Mouse (Mus musculus) forebrain, embryonic 14.5 days (tissue): ENCODE measurements around the gene Dusp2. TPM values are rescaled to one million over a fixed set of nuclear protein-coding genes. Genes with fewer than 3 reads are reported as not detected.

Experiments used
- ATAC-seq: fragments of 200-750 bp; cut with Nextera tagmentation; 2 replicates; pipeline ENCODE4 v1.8.0; 2017; ENCODE audit warnings: mild to moderate bottlenecking, moderate library complexity
- DNase-seq: peaks from one replicate; pipeline ENCODE4 v3.0.0-alpha.2; 2015; ENCODE audit warnings: low spot score
- H3K27ac ChIP-seq: fragments of 300-500 bp; sonication (generic); 2 replicates; pipeline ENCODE4 v1.5.1; 2014; ENCODE audit warnings: low read depth, mild to moderate bottlenecking, control low read depth, low read length, moderate library complexity
- H3K27me3 ChIP-seq: fragments of 300-500 bp; sonication (generic); replicated peaks from 2 replicates; pipeline ENCODE4 v1.6.1; 2014; ENCODE audit warnings: low read length, control low read depth, mixed read lengths; ENCODE audit not compliant: control insufficient read depth, insufficient read depth
- H3K36me3 ChIP-seq: fragments of 300-500 bp; sonication (generic); 2 replicates; pipeline ENCODE4 v1.6.1; 2014; ENCODE audit warnings: low read length, control low read depth; ENCODE audit not compliant: control insufficient read depth, insufficient read depth
- H3K4me1 ChIP-seq: fragments of 300-500 bp; sonication (generic); 2 replicates; pipeline ENCODE4 v1.6.1; 2014; ENCODE audit warnings: antibody characterized with exemption, low read length, control low read depth; ENCODE audit not compliant: control insufficient read depth, insufficient read depth
- H3K4me2 ChIP-seq: fragments of 300-500 bp; sonication (generic); 2 replicates; pipeline ENCODE4 v1.6.1; 2014; ENCODE audit warnings: mild to moderate bottlenecking, control low read depth, low read length
- H3K4me3 ChIP-seq: fragments of 300-500 bp; sonication (generic); 2 replicates; pipeline ENCODE4 v1.5.1; 2014; ENCODE audit warnings: low read depth, low read length, control low read depth
- H3K9ac ChIP-seq: fragments of 300-500 bp; sonication (generic); 2 replicates; pipeline ENCODE4 v1.6.1; 2014; ENCODE audit warnings: mild to moderate bottlenecking, low read length, control low read depth, moderate library complexity
- H3K9me3 ChIP-seq: fragments of 300-500 bp; sonication (generic); replicated peaks from 2 replicates; pipeline ENCODE4 v1.6.1; 2016; ENCODE audit warnings: low read length, control low read depth, mixed read lengths; ENCODE audit not compliant: control insufficient read depth
- WGBS: fragments of 180-500 bp; shearing (Covaris S2); extraction: QIAGEN DNeasy Blood & Tissue Kit; methylation state at CpG from one replicate; pipeline ENCODE4 v1.1.7; 2014; 5-methylcytosine and 5-hydroxymethylcytosine counted together
- polyA plus RNA-seq: library from polyadenylated mRNA; unstranded; fragments of >200 nt; fragmentation: Nextera tagmentation; extraction: Ambion mirVana; gene quantifications from 2 replicates; pipeline ENCODE4 v1.2.1, GENCODE M21; 2014

The Dusp2 gene
- polyA plus RNA-seq, 1 experiment from 2014 or later, result 5.6 TPM

DNA sequence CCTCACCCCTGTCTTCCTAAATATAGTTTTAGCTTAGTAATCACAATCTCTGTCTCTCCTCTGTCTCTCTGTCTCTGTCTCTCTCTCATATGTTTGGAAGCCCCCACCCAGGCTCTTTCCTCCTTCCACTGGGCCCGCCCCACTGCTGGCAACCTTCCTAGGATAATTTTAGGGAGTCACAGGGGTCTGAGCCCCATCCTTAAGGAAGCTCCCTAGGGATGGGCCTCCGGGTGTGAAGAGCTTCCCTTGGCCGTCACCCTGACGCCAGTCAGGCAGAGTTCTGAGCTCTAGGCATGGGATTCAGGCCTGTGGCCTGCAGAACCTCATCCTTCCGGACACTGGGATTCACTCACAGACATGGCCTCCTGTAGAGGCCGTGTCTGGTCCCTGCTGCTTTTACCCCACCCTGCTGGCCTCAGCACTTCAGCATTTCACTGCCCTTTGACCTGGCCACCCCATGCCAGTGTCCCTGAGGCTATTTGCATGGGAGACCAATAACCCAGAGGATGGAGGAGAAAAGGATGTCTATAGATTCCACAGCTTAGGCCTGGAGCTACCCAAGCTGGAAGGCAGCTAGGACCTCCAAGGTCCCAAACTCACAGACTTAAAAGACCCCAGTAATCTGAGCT is 40.6 kb downstream of the Dusp2 start:
- Histone ChIP-seq H3K27ac (no peak overlapping the region), H3K4me3 (no peak overlapping the region), H3K4me2 (no peak overlapping the region), H3K27me3 (no peaks in the 10 kb centered on the region), H3K36me3 (no peaks in the 10 kb centered on the region), H3K4me1 (no peaks in the 10 kb centered on the region), H3K9me3 (no peaks in the 10 kb centered on the region), H3K9ac (no peak overlapping the region)
- WGBS, result 79% methylated on average over 6 of the region's 6 CpGs
- ATAC-seq, result no peak
- DNase-seq, result no peak

DNA sequence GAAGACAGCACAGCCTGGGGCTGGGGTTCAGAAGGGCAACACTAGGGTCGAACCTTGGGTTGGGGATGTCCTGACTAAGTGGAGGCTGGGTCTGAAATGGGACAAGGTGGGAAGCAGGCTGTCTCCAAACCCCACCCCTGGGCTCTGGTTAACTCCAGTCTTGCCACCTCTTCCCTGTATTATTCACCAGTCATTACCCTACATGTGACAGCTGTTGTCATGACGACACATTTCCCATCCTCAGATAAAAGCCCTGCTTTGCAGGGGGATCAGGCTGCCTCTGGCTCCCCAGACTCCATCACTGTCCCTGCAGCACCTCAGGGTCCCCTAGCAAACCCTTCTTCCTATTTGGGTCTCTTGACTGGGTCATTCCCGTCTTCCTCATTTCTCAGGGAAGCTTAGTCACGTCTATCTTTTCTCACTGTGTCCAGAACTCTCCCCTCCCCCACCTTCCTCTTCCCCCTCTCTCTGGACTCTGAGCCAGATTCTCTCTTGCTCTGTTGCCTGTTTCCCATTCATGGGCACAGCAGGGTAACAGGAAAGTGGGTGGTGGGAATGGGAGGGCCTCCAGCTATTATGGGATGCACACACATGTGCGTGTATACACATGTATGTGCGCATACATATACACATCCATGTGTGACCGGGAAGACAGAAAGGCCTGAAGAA is 42.1 kb downstream of the Dusp2 start:
- Histone ChIP-seq H3K9ac (no peak overlapping the region), H3K4me3 (no peak overlapping the region), H3K4me1 (no peaks in the 10 kb centered on the region), H3K9me3 (no peaks in the 10 kb centered on the region), H3K27me3 (no peaks in the 10 kb centered on the region), H3K36me3 (no peaks in the 10 kb centered on the region), H3K27ac (no peak overlapping the region), H3K4me2 (no peak overlapping the region)
- DNase-seq (peak; percentile 53), ATAC-seq (peak; percentile 67; the same call in 1 of the 2 replicates)
- WGBS, result 62% methylated on average over 7 of the region's 7 CpGs

DNA sequence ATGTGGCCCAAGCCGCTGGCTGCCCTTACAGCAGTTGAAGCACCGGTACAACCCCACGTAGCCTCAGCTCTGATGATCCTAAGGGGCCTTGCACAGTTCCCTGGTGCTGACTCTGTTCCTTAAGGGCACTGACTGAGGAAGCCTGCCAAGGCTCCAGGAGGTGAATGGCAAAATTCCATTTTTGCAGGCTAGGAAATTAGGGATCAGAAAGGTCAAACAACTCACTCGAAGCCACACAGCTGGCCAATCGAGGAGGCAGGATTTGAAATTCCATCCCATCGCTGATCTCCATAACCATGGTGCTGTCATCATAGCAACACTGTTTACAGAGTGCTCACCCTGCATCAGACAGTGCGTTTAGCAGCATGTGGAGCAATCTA is 42.6 kb downstream of the Dusp2 start:
- no peaks in the 10 kb centered on the region for H3K9me3 ChIP-seq
- no peak overlapping the region for H3K4me3 ChIP-seq
- H3K27me3 ChIP-seq, result no peaks in the 10 kb centered on the region
- H3K4me1 ChIP-seq, result no peaks in the 10 kb centered on the region
- WGBS, result 79% methylated on average over 7 of the region's 7 CpGs
- no peaks in the 10 kb centered on the region for H3K36me3 ChIP-seq
- no peak overlapping the region for H3K27ac ChIP-seq
- no peak overlapping the region for H3K9ac ChIP-seq
- no peak for DNase-seq
- no peak overlapping the region for H3K4me2 ChIP-seq
- no peak for ATAC-seq

DNA sequence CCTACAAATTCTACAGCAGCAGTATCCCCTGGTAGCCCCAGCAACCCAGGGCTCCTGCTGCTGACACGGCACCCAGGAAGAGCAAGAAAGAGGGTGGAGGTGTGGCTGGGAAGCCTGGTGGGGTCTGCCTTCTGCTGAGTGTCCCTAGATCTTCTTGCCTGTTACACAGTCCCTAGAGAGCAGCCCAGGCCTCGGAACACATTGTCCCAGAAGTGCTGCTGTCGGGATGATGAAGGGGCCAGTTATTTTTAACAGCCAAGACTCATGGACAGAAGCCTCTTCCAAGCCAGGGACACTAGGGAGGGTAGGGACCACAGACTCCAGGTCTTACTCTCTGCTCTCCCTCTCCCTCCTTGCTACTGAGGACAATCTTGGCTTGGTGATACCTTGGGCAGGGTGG is 43.3 kb downstream of the Dusp2 start:
- DNase-seq (no peak), ATAC-seq (no peak)
- Histone ChIP-seq H3K27ac (no peak overlapping the region), H3K9me3 (no peaks in the 10 kb centered on the region), H3K4me3 (no peak overlapping the region), H3K9ac (no peak overlapping the region), H3K36me3 (no peaks in the 10 kb centered on the region), H3K4me1 (no peaks in the 10 kb centered on the region), H3K27me3 (no peaks in the 10 kb centered on the region), H3K4me2 (no peak overlapping the region)
- whole genome bisulfite sequencing, result 82% methylated on average over 3 of the region's 3 CpGs

DNA sequence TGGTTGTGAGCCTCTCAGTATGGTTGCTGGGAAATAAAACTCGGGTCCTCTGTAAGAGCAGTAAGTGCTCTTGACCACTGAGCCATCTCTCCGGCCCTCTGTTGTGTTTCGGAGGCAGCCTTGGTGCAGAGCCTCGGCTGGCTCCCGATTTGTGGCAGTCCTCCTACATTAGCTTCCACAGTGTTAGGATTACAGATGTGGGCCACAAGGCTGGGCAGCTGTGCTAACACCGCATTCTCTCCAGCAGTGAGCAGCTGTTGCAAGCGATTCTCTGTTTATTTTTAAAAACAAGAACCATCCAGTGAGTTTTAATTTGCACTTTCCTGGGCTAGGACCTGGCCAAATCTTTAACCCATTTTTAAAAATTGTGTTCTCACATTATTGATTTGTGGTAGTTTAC is 47.9 kb downstream of the Dusp2 start:
- no peaks in the 10 kb centered on the region for H3K36me3 ChIP-seq
- H3K9ac ChIP-seq, result no peak overlapping the region
- H3K27ac ChIP-seq, result no peak overlapping the region
- DNase-seq (no peak), ATAC-seq (no peak)
- no peak overlapping the region for H3K4me2 ChIP-seq
- no peak overlapping the region for H3K4me3 ChIP-seq
- H3K27me3 ChIP-seq, result no peaks in the 10 kb centered on the region
- no peaks in the 10 kb centered on the region for H3K9me3 ChIP-seq
- 76% methylated on average over 7 of the region's 7 CpGs for WGBS
- H3K4me1 ChIP-seq, result no peaks in the 10 kb centered on the region

DNA sequence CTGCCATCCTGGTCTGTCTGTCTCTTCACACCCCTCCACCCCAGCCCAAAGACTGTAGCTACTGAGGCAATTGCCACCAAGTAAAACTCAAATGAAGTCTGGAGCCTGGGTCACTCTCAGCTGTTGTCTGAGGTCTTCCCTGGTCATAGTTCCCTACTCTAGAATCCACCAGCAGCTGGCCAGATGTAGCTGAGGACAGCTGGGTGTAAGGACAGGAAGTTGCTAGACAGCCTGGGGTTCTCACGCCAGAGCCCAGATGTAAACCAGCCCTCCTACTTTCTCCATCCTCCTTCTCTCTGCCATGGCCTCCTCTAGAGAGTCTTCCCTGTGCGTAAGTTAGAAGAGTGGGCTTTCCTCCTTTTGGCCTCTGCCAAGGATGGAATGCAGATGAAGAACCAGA is 51.6 kb downstream of the Dusp2 start:
- H3K4me3 ChIP-seq, result no peak overlapping the region
- H3K4me1 ChIP-seq, result no peaks in the 10 kb centered on the region
- no peak overlapping the region for H3K4me2 ChIP-seq
- H3K27me3 ChIP-seq, result no peaks in the 10 kb centered on the region
- H3K9ac ChIP-seq, result no peak overlapping the region
- no peak overlapping the region for H3K27ac ChIP-seq
- WGBS, result 86% methylated on average over 2 of the region's 2 CpGs
- DNase-seq, result no peak
- no peak for ATAC-seq
- no peaks in the 10 kb centered on the region for H3K9me3 ChIP-seq
- no peaks in the 10 kb centered on the region for H3K36me3 ChIP-seq

Other genes with a start within 250 kb of the Dusp2 start
- gene Ncaph, start 202.2 kb upstream of the Dusp2 start, polyA plus RNA-seq, result 45.2 and 52.8 TPM in 2 replicates
- gene Itpripl1, start 192.7 kb upstream of the Dusp2 start, polyA plus RNA-seq, result 10.4 and 11.4 TPM in 2 replicates
- 1.5 and 1.9 TPM in 2 replicates for gene 1810024B03Rik, start 127.9 kb upstream of the Dusp2 start, polyA plus RNA-seq
- gene Snrnp200, start 127.8 kb upstream of the Dusp2 start, polyA plus RNA-seq, result 68.1 and 68.4 TPM in 2 replicates
- gene Ciao1, start 88.3 kb upstream of the Dusp2 start, polyA plus RNA-seq, result 64.3 and 67.7 TPM in 2 replicates
- gene Tmem127, start 88.3 kb upstream of the Dusp2 start, polyA plus RNA-seq, result 24.4 and 27.8 TPM in 2 replicates
- 102 and 109 TPM in 2 replicates for gene Stard7, start 65.9 kb upstream of the Dusp2 start, polyA plus RNA-seq
- not detected in 2 replicates for gene Astl, start 2.5 kb downstream of the Dusp2 start, polyA plus RNA-seq
- 0.36 and 0.43 TPM in 2 replicates for gene Adra2b, start 27.0 kb downstream of the Dusp2 start, polyA plus RNA-seq
- gene Gpat2, start 89.0 kb downstream of the Dusp2 start, polyA plus RNA-seq, result 0.21 TPM in 1 of 2 replicates, not detected in the other
- gene Fahd2a, start 108.4 kb downstream of the Dusp2 start, polyA plus RNA-seq, result 32.1 and 32.8 TPM in 2 replicates
- gene Kcnip3, start 185.9 kb downstream of the Dusp2 start, polyA plus RNA-seq, result 13.8 and 15.1 TPM in 2 replicates
- 0.04 TPM in 1 of 2 replicates, not detected in the other for gene Prom2, start 205.3 kb downstream of the Dusp2 start, polyA plus RNA-seq